Comparison of ENCODE assay signal across 8 mouse cellular contexts in the genomic region with DNA sequence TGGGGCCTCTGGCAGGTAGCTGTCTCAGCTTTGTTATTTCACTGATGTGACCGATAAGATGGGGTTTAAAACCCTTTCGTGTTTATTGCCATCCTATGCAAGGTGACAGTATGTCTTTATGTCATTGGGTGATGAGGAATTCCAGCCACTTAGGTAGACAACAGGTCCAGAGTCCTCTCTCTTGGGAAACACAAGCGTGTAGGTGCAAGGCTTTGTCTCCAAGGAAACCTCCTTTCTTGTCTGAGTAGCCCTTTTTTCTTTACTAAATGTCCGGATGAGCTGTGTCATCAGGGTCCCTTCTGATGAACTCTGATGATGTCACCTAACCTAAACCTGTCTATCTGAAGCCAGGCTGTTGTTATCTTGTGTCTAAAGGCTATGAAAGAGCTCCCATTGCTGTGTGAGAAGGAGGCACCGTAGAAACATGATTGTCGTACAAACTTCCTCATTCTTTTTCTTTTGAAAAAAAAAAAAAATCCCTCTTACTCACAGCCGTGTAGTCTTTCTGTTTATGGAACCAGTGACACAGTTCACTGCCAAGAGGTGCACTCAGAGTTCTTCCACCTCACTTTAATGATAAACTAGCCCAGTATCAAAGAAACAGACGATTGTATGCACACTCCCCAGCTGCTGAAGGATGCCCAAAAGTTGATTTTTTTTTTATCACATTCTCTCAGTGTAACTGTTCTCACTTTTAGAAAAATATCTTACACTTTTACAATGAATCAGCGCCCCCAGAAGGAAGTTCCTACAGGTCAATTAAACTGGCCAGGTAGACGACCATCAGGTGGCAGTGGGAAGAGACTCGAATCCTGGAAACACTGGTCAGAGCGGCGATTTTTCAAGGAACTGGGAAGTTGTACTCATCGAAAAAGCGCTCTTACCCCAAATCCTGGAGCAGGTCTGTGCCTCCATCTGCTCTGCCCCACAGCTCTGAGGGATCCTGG. TPM values are rescaled to one million over a fixed set of nuclear protein-coding genes. Genes with fewer than 3 reads are reported as not detected.
DNase-seq lines count a peak whose midpoint lies in the region; ATAC-seq and TF ChIP-seq lines count a peak whose summit lies in the region.

No protein-coding gene starts in this region.

- DNase-seq in cerebellum, adult 2 months, result no peak
- DNase-seq in cerebellum, postnatal 10 days, result no peak
- peak; percentile 47 to 49 for DNase-seq in B cell, adult 2 months
- DNase-seq in limb, embryonic 10.5 days (ENCODE audit: low spot score), result no peak
- no peak for DNase-seq in frontal cortex, adult 2 months (ENCODE audit: extremely low spot score in 1 of 2, low spot score in 1 of 2)

- H3K27ac ChIP-seq in cerebellum, adult 2 months (ENCODE audit: insufficient read depth, low read length), result no peak overlapping the region
- H3K27ac ChIP-seq in limb, embryonic 10.5 days, result peak overlapping the region; percentile 76
- no peak overlapping the region for H3K27ac ChIP-seq in neural tube, embryonic 14.5 days (ENCODE audit: low read depth, low read length)

- H3K9me3 ChIP-seq in limb, embryonic 10.5 days (replicated peaks), result no peaks in the 10 kb centered on the region
- H3K9me3 ChIP-seq in neural tube, embryonic 14.5 days (ENCODE audit: control insufficient read depth, low read length), result no peaks in the 10 kb centered on the region

- H3K4me2 ChIP-seq in neural tube, embryonic 14.5 days (ENCODE audit: low read depth, low read length), result peak overlapping the region; percentile 35; the same call in 1 of the 2 replicates

- TF ChIP-seq CTCF in cerebellum, adult 2 months (IDR thresholded peaks at IDR 0.05; ENCODE audit: borderline replicate concordance, insufficient read depth, low read depth, low read length), result no peak

- no peak overlapping the region for H3K9ac ChIP-seq in neural tube, embryonic 14.5 days (replicated peaks; ENCODE audit: low read depth, low read length)

- no peaks in the 10 kb centered on the region for H3K36me3 ChIP-seq in limb, embryonic 10.5 days
- H3K36me3 ChIP-seq in neural tube, embryonic 14.5 days (ENCODE audit: control insufficient read depth, insufficient read depth, low read length), result no peaks in the 10 kb centered on the region

- WGBS in cerebellum, adult 2 months, result 38% methylated on average over 15 of the region's 15 CpGs
- 42% methylated on average over 15 of the region's 15 CpGs for WGBS in limb, embryonic 10.5 days
- 47% methylated on average over 15 of the region's 15 CpGs for WGBS in neural tube, embryonic 14.5 days

- no peaks in the 10 kb centered on the region for H3K27me3 ChIP-seq in cerebellum, adult 2 months (ENCODE audit: control insufficient read depth, insufficient read depth, low read length)
- no peaks in the 10 kb centered on the region for H3K27me3 ChIP-seq in limb, embryonic 10.5 days (ENCODE audit: low read depth, poor library complexity, severe bottlenecking)
- no peaks in the 10 kb centered on the region for H3K27me3 ChIP-seq in neural tube, embryonic 14.5 days (ENCODE audit: control insufficient read depth, insufficient read depth, low read length)

- H3K4me1 ChIP-seq in cerebellum, adult 2 months (ENCODE audit: control insufficient read depth, insufficient read depth, low read length), result no peaks in the 10 kb centered on the region
- H3K4me1 ChIP-seq in limb, embryonic 10.5 days, result peaks cover 20% of the 10 kb centered on the region
- H3K4me1 ChIP-seq in neural tube, embryonic 14.5 days (ENCODE audit: control insufficient read depth, insufficient read depth, low read length), result peaks cover 10% of the 10 kb centered on the region

- peak overlapping the region; percentile 6 for H3K4me3 ChIP-seq in cerebellum, adult 2 months (replicated peaks; ENCODE audit: insufficient read depth, low read depth, low read length)
- H3K4me3 ChIP-seq in limb, embryonic 10.5 days, result peak overlapping the region; percentile 52
- H3K4me3 ChIP-seq in neural tube, embryonic 14.5 days (ENCODE audit: low read depth, low read length), result peak overlapping the region; percentile 15; the same call in 1 of the 2 replicates

- TF ChIP-seq POLR2A in cerebellum, adult 2 months (IDR thresholded peaks at IDR 0.05; ENCODE audit: borderline replicate concordance, insufficient read depth, low read length), result no peak

- ATAC-seq in erythroid progenitor cell, adult 5-6 weeks (replicated peaks; ENCODE audit: low FRiP score, poor library complexity, severe bottlenecking), result peak; percentile 65
- no peak for ATAC-seq in neural tube, embryonic 14.5 days (ENCODE audit: low read depth)
- no peak for ATAC-seq in cerebellum, adult (ENCODE audit: insufficient number of reproducible peaks, low FRiP score, low TSS enrichment)

RNA-seq across cellular contexts. Expression of gene Dapp1, which starts 0.6 kb away (rescaled TPM):
- polyA plus RNA-seq in cerebellum, adult 2 months (2012; rRNA removed), result 0.79 and 1.1 TPM in 2 replicates
- 22.3 and 27.7 TPM in 2 replicates for total RNA-seq in erythroid progenitor cell, adult 5-6 weeks (2015; ENCODE audit: low replicate concordance)
- 26.3 TPM in 2 replicates for total RNA-seq in erythroid progenitor cell, adult 5-6 weeks (2017; ENCODE audit: low replicate concordance)
- polyA plus RNA-seq in limb, embryonic 10.5 days (2016; fragmentation: Nextera tagmentation; extraction: Ambion mirVana), result 1.7 and 1.9 TPM in 2 replicates
- 1.6 and 2.0 TPM in 2 replicates for polyA plus RNA-seq in neural tube, embryonic 14.5 days (2014; fragmentation: Nextera tagmentation; extraction: Ambion mirVana)
- polyA plus RNA-seq in frontal cortex, adult 2 months (2012; rRNA removed), result 5.4 and 6.4 TPM in 2 replicates

Comparison
In these comparisons a context has a peak if more than half of its experiments do, and no peak if none do; other contexts are left out.
1. DNase-seq: peak in B cell, adult 2 months (2 of 2); none in cerebellum, adult 2 months (0 of 2), cerebellum, postnatal 10 days (0 of 2), limb, embryonic 10.5 days (single experiment) and frontal cortex, adult 2 months (0 of 2).
2. Peak in every context shown above with its lines, with median percentiles within 50 percentile points of each other: H3K4me3 ChIP-seq.